Mouse (Mus musculus) embryonic facial prominence, embryonic 12.5 days (tissue): ENCODE results near the gene Akap5. TPM values are rescaled to one million over a fixed set of nuclear protein-coding genes. Genes with fewer than 3 reads are reported as not detected.

ENCODE experiments used
- ATAC-seq: fragments of 200-750 bp; cut with Nextera tagmentation; 2 replicates; pipeline ENCODE4 v1.8.0; 2017; ENCODE audit not compliant: insufficient number of reproducible peaks, insufficient read depth, low FRiP score, low TSS enrichment
- H3K27ac ChIP-seq: fragments of 300-500 bp; sonication (generic); 2 replicates; pipeline ENCODE4 v1.5.1; 2016; ENCODE audit warnings: mild to moderate bottlenecking
- H3K27me3 ChIP-seq: fragments of 300-500 bp; sonication (generic); 2 replicates; pipeline ENCODE4 v1.6.1; 2016; ENCODE audit warnings: mild to moderate bottlenecking, moderate library complexity
- H3K36me3 ChIP-seq: fragments of 300-500 bp; sonication (generic); 2 replicates; pipeline ENCODE4 v1.6.1; 2016; ENCODE audit warnings: mild to moderate bottlenecking
- H3K4me1 ChIP-seq: fragments of 300-500 bp; sonication (generic); 2 replicates; pipeline ENCODE4 v1.6.1; 2016
- H3K4me2 ChIP-seq: fragments of 300-500 bp; sonication (generic); replicated peaks from 2 replicates; pipeline ENCODE4 v1.6.1; 2016; ENCODE audit warnings: mild to moderate bottlenecking, moderate library complexity
- H3K4me3 ChIP-seq: fragments of 300-500 bp; sonication (generic); 2 replicates; pipeline ENCODE4 v1.5.1; 2016; ENCODE audit warnings: mild to moderate bottlenecking
- H3K9ac ChIP-seq: fragments of 300-500 bp; sonication (generic); 2 replicates; pipeline ENCODE4 v1.6.1; 2016; ENCODE audit warnings: mild to moderate bottlenecking, moderate library complexity
- H3K9me3 ChIP-seq: fragments of 300-500 bp; sonication (generic); 2 replicates; pipeline ENCODE4 v1.6.1; 2016; ENCODE audit warnings: mild to moderate bottlenecking, moderate library complexity
- WGBS: fragments of 180-500 bp; shearing (Covaris S2); methylation state at CpG from one replicate; pipeline ENCODE4 v1.1.7; 2016; 5-methylcytosine and 5-hydroxymethylcytosine counted together
- polyA plus RNA-seq: library from polyadenylated mRNA; unstranded; fragments of >200 nt; fragmentation: Nextera tagmentation; extraction: Ambion mirVana; gene quantifications from 2 replicates; pipeline ENCODE4 v1.2.1, GENCODE M21; 2016

Akap5 gene
- polyA plus RNA-seq, 1 experiment from 2014 or later: 2.3 TPM

DNA sequence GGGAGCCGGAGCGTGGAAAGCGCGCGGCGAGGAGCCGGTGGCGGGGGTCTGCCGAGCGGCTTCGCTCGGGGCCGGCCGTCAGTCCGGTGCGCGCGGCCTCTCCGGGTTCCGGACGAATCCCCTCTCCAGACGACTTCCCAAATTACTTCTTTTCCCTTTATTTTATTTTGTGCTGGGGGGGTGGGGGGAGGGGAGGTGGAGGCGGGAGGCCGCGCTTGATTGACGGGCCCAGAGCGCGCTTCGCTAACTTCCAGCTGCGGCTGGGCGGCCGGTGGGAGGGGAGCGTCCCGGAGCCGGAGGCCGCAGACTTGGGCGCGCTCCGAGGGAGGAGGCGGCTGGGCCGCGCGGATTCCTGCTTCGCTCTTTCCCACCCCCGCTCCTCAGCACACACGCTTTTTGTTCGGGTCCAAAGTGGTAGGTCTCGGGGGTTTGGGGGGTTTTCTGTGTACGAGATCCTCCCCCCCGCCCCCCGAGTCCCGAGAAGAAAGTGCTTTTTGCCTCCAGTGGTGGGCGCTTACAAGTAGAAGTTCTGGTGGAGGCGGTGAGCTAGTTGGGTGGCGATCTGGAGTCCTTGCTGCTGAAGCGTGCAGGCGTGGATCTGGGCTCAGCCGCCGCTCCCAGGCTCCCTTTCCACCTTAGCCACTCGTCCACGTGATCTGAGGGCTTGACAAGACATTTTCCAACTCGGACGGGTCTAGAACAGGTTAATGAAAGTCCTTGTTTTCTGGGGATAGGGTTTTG, 46.3 kb downstream of the Akap5 start:
- under 1% methylated on average over 52 of the region's 63 CpGs for WGBS
- H3K27me3 ChIP-seq: no peaks in the 10 kb centered on the region
- H3K9me3 ChIP-seq: no peaks in the 10 kb centered on the region
- H3K4me3 ChIP-seq: peak overlapping the region; percentile 75
- H3K9ac ChIP-seq: peak overlapping the region; percentile 97
- ATAC-seq: peak; percentile 62; the same call in 1 of the 2 replicates
- H3K4me2 ChIP-seq: peak overlapping the region; percentile 81
- no peaks in the 10 kb centered on the region for H3K36me3 ChIP-seq
- peaks cover 43% of the 10 kb centered on the region for H3K4me1 ChIP-seq
- peak overlapping the region; percentile 100 for H3K27ac ChIP-seq

DNA sequence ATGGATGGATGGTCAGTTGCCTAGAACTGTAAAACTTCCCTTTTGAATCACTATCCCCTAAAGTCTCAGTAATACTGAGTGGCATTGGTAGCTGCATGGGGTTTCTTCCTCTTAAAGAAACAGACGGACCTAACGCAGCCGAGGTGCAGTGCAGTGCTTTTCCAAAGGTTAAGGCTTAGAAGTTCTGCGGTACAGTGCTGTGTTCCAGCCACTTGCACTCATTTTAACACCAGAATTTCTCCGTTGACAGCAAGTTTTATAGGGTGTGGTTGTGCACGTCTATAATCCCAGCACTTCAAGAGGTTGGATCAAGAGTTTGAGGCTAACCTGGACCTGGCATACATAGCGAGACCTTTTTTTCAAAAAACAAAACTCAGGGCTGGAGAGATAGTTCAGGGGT, 47.4 kb downstream of the Akap5 start:
- peak overlapping the region; percentile 81 for H3K4me2 ChIP-seq
- no peak overlapping the region for H3K27ac ChIP-seq
- peak overlapping the region; percentile 75 for H3K4me3 ChIP-seq
- H3K9ac ChIP-seq: 0 out of 2 replicates have a peak overlapping the region, but pooled peaks have one; percentile 97
- WGBS: 44% methylated on average over 7 of the region's 7 CpGs
- peaks cover 35% of the 10 kb centered on the region for H3K4me1 ChIP-seq
- H3K9me3 ChIP-seq: no peaks in the 10 kb centered on the region
- ATAC-seq: no peak
- H3K36me3 ChIP-seq: no peaks in the 10 kb centered on the region
- H3K27me3 ChIP-seq: no peaks in the 10 kb centered on the region

DNA sequence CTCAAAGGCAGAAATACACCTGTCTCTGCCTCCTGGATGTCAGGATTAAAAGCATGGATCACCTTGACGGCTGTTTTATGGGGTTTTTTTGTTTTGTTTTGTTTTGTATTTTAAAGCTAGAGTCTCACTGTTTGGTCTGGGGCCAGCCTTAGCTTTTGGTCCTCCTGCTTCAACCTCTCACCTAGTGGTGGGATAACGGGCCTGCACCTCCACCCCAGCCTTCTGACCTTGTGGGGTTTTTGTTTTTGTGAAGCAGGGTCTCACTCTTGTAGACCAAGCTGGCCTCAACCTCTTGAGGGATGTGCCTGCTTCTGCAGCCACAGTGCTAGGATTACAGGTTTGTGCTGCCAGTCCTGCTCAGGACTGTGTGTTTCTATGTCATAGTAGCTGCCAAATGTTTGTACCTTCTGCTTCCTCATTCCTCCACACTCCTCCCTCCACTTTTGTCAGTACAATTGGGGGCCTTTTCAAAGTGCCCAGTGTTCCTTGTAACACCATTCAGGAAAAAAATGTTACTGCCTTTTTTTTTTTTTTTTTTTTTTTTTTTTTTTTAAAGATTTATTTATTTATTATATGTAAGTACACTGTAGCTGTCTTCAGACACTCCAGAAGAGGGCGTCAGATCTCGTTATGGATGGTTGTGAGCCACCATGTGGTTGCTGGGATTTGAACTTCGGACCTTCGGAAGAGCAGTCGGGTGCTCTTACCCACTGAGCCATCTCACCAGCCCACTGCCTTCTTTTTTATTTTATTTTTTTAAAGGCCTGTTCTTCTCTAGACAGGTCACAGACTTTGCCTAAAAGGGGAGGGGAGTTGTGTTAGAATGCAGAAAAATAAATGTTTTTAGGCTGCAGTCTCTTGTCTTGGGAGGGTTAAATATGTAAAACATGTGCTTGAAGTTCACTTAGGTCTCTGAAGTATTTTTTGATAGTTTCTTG, 48.5 kb downstream of the Akap5 start:
- 84% methylated on average over 6 of the region's 7 CpGs for WGBS
- no peak overlapping the region; the same call in 1 of the 2 replicates for H3K4me2 ChIP-seq

DNA sequence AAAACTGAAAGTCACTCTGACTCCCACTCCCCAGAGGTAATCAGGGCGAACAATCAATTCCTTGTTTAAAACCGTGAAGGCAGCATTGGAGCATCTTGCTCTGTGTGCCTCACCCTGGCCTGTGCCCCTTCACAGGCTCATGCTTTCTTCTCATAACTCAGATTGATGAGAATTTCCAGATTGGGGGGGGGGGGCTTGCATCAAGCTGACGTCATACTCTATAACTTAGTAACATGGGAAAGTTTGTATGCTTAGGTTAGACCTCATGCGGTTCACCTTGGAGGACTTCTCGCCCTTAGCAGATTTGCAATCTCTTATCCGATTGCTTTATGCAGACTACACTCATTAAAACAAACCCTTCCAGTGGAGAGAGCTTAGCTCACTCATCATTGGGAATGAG, 49.3 kb downstream of the Akap5 start:
- peaks cover 19% of the 10 kb centered on the region for H3K4me1 ChIP-seq
- no peaks in the 10 kb centered on the region for H3K9me3 ChIP-seq
- no peak overlapping the region for H3K4me2 ChIP-seq
- 64% methylated on average over 6 of the region's 6 CpGs for WGBS
- no peak overlapping the region for H3K4me3 ChIP-seq
- no peak for ATAC-seq
- H3K27me3 ChIP-seq: no peaks in the 10 kb centered on the region
- no peaks in the 10 kb centered on the region for H3K36me3 ChIP-seq
- no peak overlapping the region for H3K9ac ChIP-seq
- H3K27ac ChIP-seq: no peak overlapping the region

More for the DNA sequence above, 48.5 kb downstream of the Akap5 start:
- no peak for ATAC-seq
- Histone ChIP-seq H3K4me3 (no peak overlapping the region), H3K27ac (no peak overlapping the region), H3K27me3 (no peaks in the 10 kb centered on the region), H3K9ac (no peak overlapping the region), H3K4me1 (peaks cover 23% of the 10 kb centered on the region), H3K9me3 (no peaks in the 10 kb centered on the region), H3K36me3 (no peaks in the 10 kb centered on the region)

DNA sequence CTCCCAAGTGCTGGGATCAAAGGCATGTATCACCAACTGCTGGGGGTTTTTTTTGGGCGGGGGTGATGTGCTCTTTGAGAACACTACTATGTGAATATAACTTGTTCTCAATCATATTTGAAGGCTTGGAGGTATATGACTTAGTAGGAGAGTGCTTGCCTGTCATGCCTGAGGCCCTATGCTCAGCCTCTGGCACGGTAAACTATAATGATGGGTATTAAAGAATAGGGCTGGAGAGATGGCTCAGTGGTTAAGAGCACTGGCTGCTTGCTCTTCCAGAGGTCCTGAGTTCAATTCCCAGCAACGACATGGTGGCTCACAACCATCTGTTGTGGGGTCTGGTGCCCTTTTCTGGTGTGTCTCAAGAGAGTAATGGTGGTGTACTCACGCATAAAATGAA, 50.2 kb downstream of the Akap5 start:
- peaks cover 19% of the 10 kb centered on the region for H3K4me1 ChIP-seq
- WGBS: 81% methylated on average over 4 of the region's 4 CpGs
- no peaks in the 10 kb centered on the region for H3K36me3 ChIP-seq
- H3K9me3 ChIP-seq: no peaks in the 10 kb centered on the region
- H3K27ac ChIP-seq: no peak overlapping the region
- no peak overlapping the region for H3K9ac ChIP-seq
- no peak for ATAC-seq
- H3K27me3 ChIP-seq: no peaks in the 10 kb centered on the region
- H3K4me3 ChIP-seq: no peak overlapping the region
- H3K4me2 ChIP-seq: no peak overlapping the region

DNA sequence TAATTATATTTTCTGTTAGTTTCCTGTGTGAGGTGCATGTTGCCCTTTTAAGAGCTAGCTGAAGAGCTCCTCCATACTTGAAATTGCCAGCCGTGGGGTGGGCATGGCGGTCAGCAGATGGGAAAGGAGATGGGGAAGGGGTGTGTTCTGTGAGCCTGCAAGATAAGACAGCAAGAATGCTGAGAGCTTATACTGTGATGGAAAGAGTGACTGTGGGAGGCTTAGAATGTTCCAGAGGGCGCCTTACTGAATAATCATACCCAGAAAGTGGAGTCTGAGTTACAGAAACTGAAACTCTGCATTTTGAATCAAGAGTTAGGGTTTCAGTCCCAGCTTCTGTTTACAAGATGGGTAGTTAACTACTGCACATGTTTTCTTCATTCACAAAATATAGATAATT, 50.8 kb downstream of the Akap5 start:
- ATAC-seq: no peak
- peaks cover 19% of the 10 kb centered on the region for H3K4me1 ChIP-seq
- WGBS: 81% methylated on average over 3 of the region's 3 CpGs

DNA sequence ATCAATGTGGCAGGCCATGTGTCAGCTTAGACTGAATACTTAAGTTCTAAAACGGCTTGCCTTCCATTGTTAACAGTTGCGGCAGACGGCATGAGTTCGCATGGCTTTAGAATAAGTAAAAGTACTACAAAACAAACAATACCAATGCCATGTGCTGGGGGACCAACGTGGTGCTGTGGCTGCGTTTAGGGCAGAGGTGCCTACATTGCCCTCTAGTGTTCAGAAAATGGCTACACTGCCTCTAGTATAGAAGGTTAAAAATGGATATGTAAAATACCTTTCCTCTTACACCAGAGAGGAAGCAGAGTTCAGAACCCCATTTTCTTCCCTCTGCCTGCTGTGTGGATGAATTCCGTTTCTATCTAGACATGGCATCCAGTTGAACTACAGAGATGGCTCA, 52.0 kb downstream of the Akap5 start:
- Histone ChIP-seq H3K9me3 (no peaks in the 10 kb centered on the region), H3K36me3 (no peaks in the 10 kb centered on the region), H3K4me2 (no peak overlapping the region), H3K27me3 (no peaks in the 10 kb centered on the region), H3K9ac (no peak overlapping the region), H3K4me1 (peaks cover 17% of the 10 kb centered on the region), H3K4me3 (no peak overlapping the region), H3K27ac (no peak overlapping the region)
- no peak for ATAC-seq
- 56% methylated on average over 7 of the region's 7 CpGs for WGBS

More for the DNA sequence above, 50.8 kb downstream of the Akap5 start:
- Histone ChIP-seq H3K9ac (no peak overlapping the region), H3K36me3 (no peaks in the 10 kb centered on the region), H3K4me3 (no peak overlapping the region), H3K27me3 (no peaks in the 10 kb centered on the region), H3K27ac (no peak overlapping the region), H3K4me2 (no peak overlapping the region), H3K9me3 (no peaks in the 10 kb centered on the region)

DNA sequence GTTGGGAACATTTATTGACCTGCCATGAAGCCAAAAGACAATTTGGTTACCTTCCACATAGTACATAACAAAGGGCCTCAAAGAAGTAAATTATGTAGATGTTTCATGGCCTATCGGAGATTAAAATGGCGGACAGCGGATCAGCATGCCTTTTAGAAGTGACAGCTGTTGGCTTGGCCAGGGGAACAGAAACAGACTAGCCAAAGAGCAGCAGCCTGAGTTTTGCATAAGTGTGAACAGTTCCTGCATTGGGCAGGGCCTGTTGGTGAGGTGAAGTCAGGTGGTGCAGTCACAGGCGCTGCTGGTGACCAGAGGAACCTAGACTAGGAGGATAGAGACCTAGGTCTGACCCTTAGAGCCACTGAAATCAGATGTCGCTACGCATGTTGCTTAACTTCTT, 52.4 kb downstream of the Akap5 start:
- WGBS: 97% methylated on average over 6 of the region's 6 CpGs
- H3K27me3 ChIP-seq: no peaks in the 10 kb centered on the region
- H3K27ac ChIP-seq: no peak overlapping the region
- H3K4me1 ChIP-seq: peaks cover 13% of the 10 kb centered on the region
- no peak overlapping the region for H3K4me3 ChIP-seq
- H3K9ac ChIP-seq: no peak overlapping the region
- no peak for ATAC-seq
- H3K9me3 ChIP-seq: no peaks in the 10 kb centered on the region
- H3K4me2 ChIP-seq: no peak overlapping the region
- no peaks in the 10 kb centered on the region for H3K36me3 ChIP-seq

DNA sequence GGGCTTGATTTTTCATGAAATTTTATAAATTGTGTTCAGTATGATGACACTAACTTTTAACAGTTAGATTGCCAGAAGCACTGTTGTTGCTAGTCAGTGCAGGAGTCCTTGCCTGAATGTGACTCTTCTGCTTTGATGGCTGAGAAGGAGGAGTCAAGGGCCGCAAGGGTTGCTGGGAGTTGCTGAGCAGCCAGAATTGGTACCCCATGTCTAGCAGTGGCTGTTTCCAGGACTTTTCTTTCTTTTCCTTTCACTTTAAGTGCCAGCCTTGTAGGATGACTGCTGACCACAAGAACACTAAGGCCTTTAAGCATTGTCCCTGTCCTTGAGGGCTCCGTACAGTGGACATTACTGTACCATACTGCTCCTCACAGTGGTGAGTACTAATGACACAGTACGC, 53.0 kb downstream of the Akap5 start:
- no peak overlapping the region for H3K9ac ChIP-seq
- H3K27ac ChIP-seq: no peak overlapping the region
- H3K4me1 ChIP-seq: peaks cover 6% of the 10 kb centered on the region
- 97% methylated on average over 3 of the region's 3 CpGs for WGBS
- H3K36me3 ChIP-seq: no peaks in the 10 kb centered on the region
- no peaks in the 10 kb centered on the region for H3K27me3 ChIP-seq
- no peaks in the 10 kb centered on the region for H3K9me3 ChIP-seq
- no peak overlapping the region for H3K4me3 ChIP-seq
- H3K4me2 ChIP-seq: no peak overlapping the region
- ATAC-seq: no peak

DNA sequence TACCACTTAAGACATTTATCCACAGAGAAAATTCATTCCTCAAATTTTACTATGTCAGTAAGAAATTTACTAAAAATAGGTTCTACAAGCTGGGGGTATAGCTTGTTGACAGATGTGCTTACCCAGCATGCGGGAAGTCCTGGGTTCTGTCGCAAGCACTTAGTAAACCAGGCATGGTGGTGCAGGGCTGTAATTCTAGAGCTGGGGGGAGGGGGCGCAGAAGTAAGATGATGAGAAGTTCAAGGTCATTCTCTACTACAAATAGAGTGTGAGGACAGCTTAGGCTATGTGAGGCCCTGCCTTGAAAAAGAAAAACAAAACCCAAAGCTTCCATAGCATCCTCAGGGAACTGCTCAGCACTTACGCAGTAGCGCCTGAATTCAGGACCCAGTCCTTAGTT, 53.9 kb downstream of the Akap5 start:
- no peak for ATAC-seq
- peaks cover 3% of the 10 kb centered on the region; the same call in 1 of the 2 replicates for H3K4me1 ChIP-seq
- no peaks in the 10 kb centered on the region for H3K36me3 ChIP-seq
- no peak overlapping the region for H3K4me2 ChIP-seq
- H3K4me3 ChIP-seq: no peak overlapping the region
- H3K27ac ChIP-seq: no peak overlapping the region
- H3K27me3 ChIP-seq: no peaks in the 10 kb centered on the region
- 79% methylated on average over 5 of the region's 5 CpGs for WGBS
- no peaks in the 10 kb centered on the region for H3K9me3 ChIP-seq
- H3K9ac ChIP-seq: no peak overlapping the region

DNA sequence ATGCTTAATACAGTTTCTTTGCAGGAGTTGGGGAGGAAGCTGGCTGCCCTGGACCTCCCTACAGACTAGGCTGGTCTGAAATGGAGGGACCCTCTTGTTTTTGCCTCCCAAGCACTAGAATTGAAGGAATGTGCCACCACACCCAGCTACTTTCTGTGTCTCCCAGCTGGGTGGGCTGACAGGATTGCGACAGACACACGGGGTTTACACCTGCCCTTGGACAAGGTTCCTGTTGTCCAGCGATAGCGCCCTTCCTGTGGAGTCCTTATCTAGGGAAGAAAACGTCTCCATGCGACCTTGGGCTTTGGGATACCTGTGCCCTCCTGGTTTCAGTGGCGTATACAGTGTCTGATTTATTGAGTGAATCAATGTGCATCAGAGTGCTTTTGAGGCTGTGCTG, 55.5 kb downstream of the Akap5 start:
- H3K4me1 ChIP-seq: no peaks in the 10 kb centered on the region
- no peak for ATAC-seq
- H3K4me2 ChIP-seq: no peak overlapping the region
- no peaks in the 10 kb centered on the region for H3K9me3 ChIP-seq
- H3K9ac ChIP-seq: no peak overlapping the region
- WGBS: 89% methylated on average over 7 of the region's 7 CpGs
- no peak overlapping the region for H3K27ac ChIP-seq
- no peaks in the 10 kb centered on the region for H3K27me3 ChIP-seq
- no peak overlapping the region for H3K4me3 ChIP-seq
- peaks cover under 1% of the 10 kb centered on the region; the same call in 1 of the 2 replicates for H3K36me3 ChIP-seq
